Mouse (Mus musculus) thymus, postnatal 0 days (tissue): Measurements from ENCODE around the gene Apoh. TPM values are rescaled to one million over a fixed set of nuclear protein-coding genes. Genes with fewer than 3 reads are reported as not detected.

Experiments used
- DNase-seq: peaks from one replicate; pipeline ENCODE4 v3.0.0-alpha.2; 2015; ENCODE audit warnings: low spot score
- polyA plus RNA-seq: library from polyadenylated mRNA; unstranded; fragments of >200 nt; fragmentation: Nextera tagmentation; extraction: Ambion mirVana; gene quantifications from 2 replicates; pipeline ENCODE4 v1.2.1, GENCODE M21; 2015

Apoh gene
- polyA plus RNA-seq, result 0.12 and 0.57 TPM in 2 replicates

- peak; percentile 47 for DNase-seq
Observed at GRCm38 (mm10) chr11:108342781-108343768, at the start of gene Apoh. Gene Apoh (plus strand): TSS chr11:108343354.

DNA sequence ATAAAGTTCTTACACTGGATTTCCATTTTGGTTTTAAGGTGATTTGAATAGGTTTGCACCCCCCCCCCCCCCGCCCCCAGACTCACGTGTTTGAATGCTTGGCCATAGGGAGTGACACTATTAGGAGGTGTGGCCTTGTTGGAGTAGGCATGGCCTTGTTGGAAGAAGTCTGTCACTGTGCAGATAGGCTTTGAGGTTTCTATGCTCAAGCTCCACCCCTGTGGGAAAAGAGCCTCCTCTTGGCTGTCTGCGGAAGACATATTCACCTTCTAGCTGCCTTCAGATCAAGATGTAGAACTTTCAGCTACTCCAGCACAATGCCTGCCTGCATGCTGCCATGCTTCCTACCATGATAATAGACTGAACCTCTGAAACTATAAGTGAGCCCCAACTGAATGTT, 49.3 kb upstream of the Apoh start:
- DNase-seq, result no peak

- no peak for DNase-seq
Observed at GRCm38 (mm10) chr11:108294305-108294813, 48.8 kb upstream of the Apoh start.

DNA sequence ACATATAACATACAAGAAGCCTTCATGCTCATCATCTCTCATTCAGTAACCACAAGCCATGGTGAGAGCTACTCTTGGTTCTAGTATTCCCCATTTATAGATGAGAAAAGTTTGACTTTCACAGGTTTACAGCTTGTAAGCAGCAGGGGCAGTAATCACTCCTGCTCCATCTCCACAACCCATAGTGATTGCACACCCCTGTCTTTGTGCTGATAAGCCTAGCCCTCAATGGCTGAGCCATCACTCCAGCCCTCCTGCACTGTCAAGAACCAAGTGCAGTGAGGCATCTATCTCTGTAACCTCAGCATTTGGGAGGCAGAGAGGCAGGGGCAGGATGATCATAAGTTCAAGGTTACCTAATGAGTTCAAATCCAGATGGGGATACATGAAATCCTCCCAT, 47.8 kb upstream of the Apoh start:
- no peak for DNase-seq

GRCm38 (mm10) chr11:108297956-108298355, 45.2 kb upstream of the Apoh start:
- no peak for DNase-seq

DNA sequence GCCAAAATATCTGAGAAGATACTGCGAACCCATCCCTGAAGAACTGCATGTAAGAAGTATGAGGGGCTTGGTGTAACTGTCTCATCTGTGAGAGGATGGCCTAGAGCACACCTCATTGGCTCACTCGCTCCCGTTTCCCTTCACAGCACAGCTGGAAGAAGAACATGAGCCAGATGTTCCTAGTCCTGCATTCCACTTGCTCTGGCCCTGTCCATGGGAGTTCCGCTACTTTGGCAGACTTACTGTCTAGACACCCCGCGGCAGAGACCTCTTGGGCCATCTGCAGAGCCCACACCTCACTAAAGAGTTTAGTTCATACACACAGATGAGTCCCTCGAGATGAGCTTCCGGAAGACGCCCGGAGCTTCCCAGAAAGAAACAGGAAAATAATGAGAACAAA, 43.2 kb upstream of the Apoh start:
- DNase-seq, result no peak

DNA sequence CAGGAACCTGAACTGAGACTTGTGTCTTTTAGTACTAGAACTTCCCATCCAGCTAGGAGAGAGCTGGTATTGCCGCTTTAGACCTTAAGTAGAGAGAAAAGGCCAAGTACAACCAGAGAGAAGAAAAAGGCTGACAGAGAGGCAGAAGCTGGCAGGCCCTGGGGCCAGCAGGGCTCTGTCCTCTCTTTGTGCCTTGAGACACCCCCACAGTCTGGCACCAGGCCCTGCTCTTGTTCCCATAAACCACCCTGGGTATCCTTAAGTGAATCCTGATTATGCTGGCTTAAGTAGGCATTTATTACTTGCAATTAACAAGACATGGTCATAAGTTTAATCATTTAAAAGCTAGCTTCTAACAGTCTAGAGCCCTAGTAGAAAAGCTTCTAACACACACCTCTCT, 42.7 kb upstream of the Apoh start:
- DNase-seq, result no peak

DNA sequence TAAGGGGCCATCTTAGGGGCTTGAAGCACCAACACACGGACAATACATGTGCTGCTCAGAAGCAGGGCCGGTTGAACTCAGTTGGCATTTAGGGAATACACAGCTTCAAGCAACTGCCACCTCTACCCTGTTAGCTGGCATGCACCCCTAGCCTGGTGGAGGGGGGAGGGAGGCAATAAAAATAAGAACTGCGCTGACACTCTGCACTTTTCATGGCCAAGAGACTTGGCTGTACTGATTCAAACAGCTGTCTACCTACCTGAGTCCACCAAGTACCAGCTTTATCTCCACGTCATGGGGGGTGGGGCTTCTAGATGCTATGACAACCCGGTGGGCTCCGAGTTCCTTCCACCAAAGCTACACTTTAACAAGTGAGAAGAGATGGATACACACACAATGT, 42.1 kb upstream of the Apoh start:
- no peak for DNase-seq

DNA sequence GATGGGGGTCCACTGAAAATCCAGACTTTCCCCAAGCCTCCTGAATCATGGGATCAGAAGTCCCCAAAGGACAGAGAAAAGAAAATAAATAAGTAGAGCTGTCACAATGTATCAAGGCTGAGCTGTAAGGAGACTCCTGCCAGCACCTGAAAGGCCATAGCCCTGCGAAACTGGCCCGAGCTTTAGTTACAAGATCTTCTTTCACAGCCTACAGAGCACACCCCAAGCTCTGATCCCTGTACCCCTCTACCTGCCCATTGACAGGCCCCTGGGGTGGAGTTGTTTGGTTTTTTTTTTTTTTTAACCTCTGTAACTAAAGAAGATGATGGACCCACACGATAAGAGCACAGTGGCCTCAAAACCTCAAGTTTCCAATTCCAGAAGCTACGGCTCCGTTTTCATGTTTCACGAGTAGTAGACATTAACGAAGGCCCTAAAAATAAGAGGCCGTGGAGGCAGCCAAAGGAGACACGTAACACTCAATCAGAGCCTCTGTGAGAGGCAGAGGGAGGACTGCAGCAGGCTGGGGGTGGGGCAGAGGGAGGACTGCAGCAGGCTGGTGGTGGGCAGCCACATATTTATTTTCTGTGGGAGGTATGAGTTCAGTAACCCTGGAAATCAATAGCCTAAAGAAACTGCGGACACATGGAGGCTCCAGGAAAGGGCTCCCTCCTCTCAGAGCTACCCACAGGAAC, 41.2 kb upstream of the Apoh start:
- DNase-seq, result no peak

DNA sequence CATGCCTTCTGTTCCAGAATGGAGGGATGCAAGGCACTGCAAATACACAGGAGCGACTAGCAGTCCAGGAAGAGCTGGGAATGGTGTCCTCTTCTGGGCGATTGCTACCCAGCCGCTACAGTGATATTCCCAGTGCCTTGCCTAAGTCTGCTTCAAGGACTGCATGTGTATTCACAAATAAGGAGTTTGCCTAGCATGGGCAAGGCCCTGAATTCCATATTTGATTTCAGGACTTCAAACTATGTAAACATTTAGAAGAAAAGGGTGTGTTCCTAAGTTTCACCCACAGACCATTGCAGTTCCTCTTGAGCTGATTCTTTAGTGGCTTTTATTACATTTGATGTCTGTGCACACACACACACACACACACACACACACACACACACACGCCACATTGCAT, 39.4 kb upstream of the Apoh start:
- no peak for DNase-seq

GRCm38 (mm10) chr11:108307258-108307657, 35.9 kb upstream of the Apoh start:
- no peak for DNase-seq

DNA sequence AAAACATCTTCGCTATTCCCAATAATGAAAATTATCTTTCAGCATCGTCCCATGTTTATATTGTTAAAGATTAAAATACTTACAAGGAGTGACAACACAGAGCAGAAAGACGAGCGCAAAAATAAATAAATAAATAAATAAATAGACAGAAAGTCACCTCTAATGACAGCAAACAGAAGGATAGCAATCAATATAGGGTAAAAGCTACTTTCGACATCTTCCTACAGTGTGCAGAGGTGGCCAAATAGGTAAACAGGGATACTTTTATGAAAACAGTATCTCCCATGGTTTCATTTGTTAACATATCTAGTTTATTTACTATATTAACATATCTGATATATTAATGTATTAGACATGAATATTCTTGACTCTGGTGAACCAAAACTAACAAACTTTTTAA, 34.9 kb upstream of the Apoh start:
- no peak for DNase-seq

DNA sequence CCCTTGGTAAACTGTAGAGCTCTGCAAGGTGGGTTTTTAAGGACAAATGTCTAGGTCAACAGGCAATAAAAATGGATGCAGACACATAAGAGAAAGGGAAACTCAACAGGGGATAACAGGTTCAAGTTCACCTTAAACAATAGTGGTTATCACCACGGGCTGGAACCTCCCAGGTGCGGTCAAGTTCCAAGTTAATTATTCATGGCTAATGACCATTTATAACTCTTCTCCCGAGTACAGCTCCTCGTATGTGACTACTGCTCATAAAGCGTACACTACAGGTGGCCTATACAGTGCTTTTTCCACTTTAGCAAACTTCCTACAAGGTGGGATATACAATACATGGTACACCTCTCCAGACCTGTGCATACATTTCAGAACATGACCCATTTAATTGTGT, 33.4 kb upstream of the Apoh start:
- DNase-seq, result no peak

- DNase-seq, result peak; percentile 37
Observed at GRCm38 (mm10) chr11:108311912-108312311, 31.2 kb upstream of the Apoh start.

DNA sequence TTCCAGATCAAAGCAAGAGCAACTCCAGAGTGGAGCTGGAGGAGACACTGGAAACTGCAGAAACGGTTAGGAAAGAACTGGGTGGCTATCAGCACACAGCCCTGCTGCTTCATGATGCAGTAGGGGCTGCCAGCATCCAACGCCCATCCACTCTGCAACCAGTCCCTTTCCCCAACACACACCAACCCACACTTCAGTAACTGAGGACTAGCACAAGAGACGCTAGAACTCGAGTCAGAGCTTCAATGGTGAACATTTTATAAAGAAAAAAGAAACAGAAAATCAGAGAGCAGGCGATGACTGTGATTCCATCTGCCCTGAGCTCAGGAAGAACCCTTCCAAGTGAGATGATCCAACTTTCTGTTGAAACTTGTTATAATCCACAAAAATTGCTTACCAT, 30.6 kb upstream of the Apoh start:
- no peak for DNase-seq

GRCm38 (mm10) chr11:108315736-108316135, 27.4 kb upstream of the Apoh start:
- DNase-seq, result no peak

- DNase-seq, result peak; percentile 28
Observed at GRCm38 (mm10) chr11:108317878-108318277, 25.3 kb upstream of the Apoh start.

DNA sequence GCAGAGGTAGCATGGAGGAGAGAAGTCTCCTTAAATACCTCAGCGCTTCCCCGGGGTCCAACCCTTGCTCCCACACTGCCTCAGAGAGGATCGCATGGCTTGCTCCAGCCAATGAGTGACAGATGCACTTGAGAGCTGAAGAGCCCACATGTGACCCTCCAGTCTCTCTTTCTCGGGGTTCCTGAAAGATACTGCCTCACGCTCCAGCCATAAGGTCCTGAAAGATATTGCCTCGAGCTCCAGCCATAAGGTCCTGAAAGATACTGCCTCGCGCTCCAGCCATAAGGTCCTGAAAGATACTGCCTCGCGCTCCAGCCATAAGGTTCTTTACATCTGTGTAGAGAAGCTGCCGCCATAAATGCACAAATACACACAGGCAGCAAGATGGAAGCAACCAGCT, 24.0 kb upstream of the Apoh start:
- no peak for DNase-seq

GRCm38 (mm10) chr11:108320561-108320960, 22.6 kb upstream of the Apoh start:
- no peak for DNase-seq

DNA sequence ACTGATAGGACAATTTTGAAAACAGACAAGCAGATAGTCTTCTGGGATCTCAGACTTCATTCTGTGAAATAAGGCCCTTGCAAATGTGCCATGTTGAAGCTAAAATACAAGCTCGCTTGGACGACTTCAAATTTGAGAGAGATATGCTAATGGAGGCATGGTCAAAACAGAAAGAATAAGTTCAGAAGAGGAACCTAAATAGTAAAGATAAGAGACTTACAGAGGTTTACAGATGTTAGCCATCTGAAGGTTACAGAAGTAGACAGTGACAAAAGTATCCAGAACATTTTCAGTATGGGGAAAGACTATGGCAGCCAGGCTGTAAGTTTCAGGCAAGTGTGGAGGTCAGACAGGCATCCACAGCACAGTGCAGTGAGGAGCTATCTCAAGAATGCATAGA, 21.0 kb upstream of the Apoh start:
- DNase-seq, result no peak

DNA sequence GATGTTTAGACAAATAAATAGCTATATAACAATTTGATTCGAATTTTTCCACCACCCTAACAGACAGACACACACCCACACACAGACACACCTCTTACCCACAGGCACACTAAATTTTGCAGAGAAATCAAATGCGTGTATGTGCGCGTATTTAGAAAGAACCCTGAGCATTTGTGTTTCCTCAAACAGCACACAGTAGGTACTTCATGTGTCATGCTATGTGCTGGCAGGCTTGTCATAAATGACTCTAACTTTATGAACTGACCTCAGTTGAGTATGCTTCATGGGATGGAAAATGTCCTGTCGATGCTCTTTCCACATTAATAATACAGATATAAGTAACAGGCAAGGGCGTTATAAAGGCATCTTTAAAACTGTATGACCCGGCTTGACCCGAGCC, 17.2 kb upstream of the Apoh start:
- DNase-seq, result no peak

DNA sequence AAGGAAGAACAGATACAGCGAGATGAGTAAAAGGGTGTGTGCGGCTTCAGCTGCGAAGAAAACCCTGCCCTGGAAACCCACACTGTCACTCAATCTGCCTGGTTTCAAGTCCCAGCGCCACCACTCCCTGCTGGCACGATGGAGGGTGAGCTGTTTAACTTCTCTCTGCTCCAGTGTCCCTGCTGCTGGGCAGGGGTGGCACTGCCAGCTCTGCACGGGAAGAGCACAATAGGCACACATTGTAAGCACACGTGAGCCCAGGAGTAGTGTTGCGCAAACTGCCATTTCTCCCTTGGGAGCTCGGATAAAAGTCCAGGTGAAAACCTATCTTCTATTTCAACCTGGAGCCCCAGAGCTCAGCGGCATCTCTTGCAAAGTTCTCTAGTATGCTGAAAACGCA, 12.3 kb upstream of the Apoh start:
- no peak for DNase-seq
